Mouse (Mus musculus) embryo, embryonic 10.5 days (tissue): ENCODE data around the gene Pigk.

Source experiments
- DNase-seq: peaks from one replicate; pipeline ENCODE4 v3.0.0-alpha.2; 2015; ENCODE audit warnings: low spot score

The Pigk gene

GRCm38 (mm10) chr3:152905800-152906199 lies 191.9 kb downstream of the Pigk start:
- DNase-seq = no peak

GRCm38 (mm10) chr3:152907087-152907486 lies 193.2 kb downstream of the Pigk start:
- DNase-seq = no peak

- no peak for DNase-seq
Measured at GRCm38 (mm10) chr3:152907683-152908082, 193.8 kb downstream of the Pigk start.

- DNase-seq = no peak
Measured at GRCm38 (mm10) chr3:152911578-152911977, 197.7 kb downstream of the Pigk start.

- DNase-seq = no peak
Measured at GRCm38 (mm10) chr3:152912216-152913101, 198.6 kb downstream of the Pigk start.

- DNase-seq = no peak
Measured at GRCm38 (mm10) chr3:152913150-152913549, 199.2 kb downstream of the Pigk start.

- DNase-seq = no peak
Measured at GRCm38 (mm10) chr3:152913625-152914024, 199.7 kb downstream of the Pigk start.

- no peak for DNase-seq
Measured at GRCm38 (mm10) chr3:152914376-152914775, 200.5 kb downstream of the Pigk start.

GRCm38 (mm10) chr3:152917579-152917978 lies 203.7 kb downstream of the Pigk start:
- DNase-seq = no peak

GRCm38 (mm10) chr3:152919101-152919500 lies 205.2 kb downstream of the Pigk start:
- no peak for DNase-seq

- no peak for DNase-seq
Measured at GRCm38 (mm10) chr3:152920365-152920764, 206.5 kb downstream of the Pigk start.

- DNase-seq = no peak
Measured at GRCm38 (mm10) chr3:152923530-152923929, 209.6 kb downstream of the Pigk start.

- DNase-seq = no peak
Measured at GRCm38 (mm10) chr3:152925364-152925763, 211.5 kb downstream of the Pigk start.

GRCm38 (mm10) chr3:152926166-152926565 lies 212.3 kb downstream of the Pigk start:
- DNase-seq = no peak

- DNase-seq = peak; percentile 53
Measured at GRCm38 (mm10) chr3:152928287-152928975, 214.5 kb downstream of the Pigk start.

GRCm38 (mm10) chr3:152929256-152929787 lies 215.4 kb downstream of the Pigk start:
- DNase-seq = no peak

- DNase-seq = no peak
Measured at GRCm38 (mm10) chr3:152929788-152930281, 215.9 kb downstream of the Pigk start.

- no peak for DNase-seq
Measured at GRCm38 (mm10) chr3:152931354-152931753, 217.5 kb downstream of the Pigk start.

- DNase-seq = no peak
Measured at GRCm38 (mm10) chr3:152932096-152932495, 218.2 kb downstream of the Pigk start.

GRCm38 (mm10) chr3:152932544-152932943 lies 218.6 kb downstream of the Pigk start:
- no peak for DNase-seq

GRCm38 (mm10) chr3:152933737-152934136 lies 219.8 kb downstream of the Pigk start:
- no peak for DNase-seq

GRCm38 (mm10) chr3:152936313-152936712 lies 222.4 kb downstream of the Pigk start:
- DNase-seq = no peak

GRCm38 (mm10) chr3:152941671-152942070 lies 227.8 kb downstream of the Pigk start:
- DNase-seq = no peak
